Mouse (Mus musculus): ENCODE results near the gene Aatk.

- no peak for TF ChIP-seq GATA1 (IDR thresholded peaks at IDR 0.05; ENCODE audit: borderline replicate concordance, low read length)
- TF ChIP-seq CTCF (IDR thresholded peaks at IDR 0.05; ENCODE audit: low read depth, low read length) = no peak
- TF ChIP-seq POLR2AphosphoS5 (IDR thresholded peaks at IDR 0.05; ENCODE audit: insufficient replicate concordance, low read depth, low read length) = no peak
Observed at GRCm38 (mm10) chr11:120063326-120063725, 16.4 kb upstream of the Aatk start.

Measured in G1E (cell line).